31 mouse cellular contexts compared by ENCODE assay signal in the genomic region with DNA sequence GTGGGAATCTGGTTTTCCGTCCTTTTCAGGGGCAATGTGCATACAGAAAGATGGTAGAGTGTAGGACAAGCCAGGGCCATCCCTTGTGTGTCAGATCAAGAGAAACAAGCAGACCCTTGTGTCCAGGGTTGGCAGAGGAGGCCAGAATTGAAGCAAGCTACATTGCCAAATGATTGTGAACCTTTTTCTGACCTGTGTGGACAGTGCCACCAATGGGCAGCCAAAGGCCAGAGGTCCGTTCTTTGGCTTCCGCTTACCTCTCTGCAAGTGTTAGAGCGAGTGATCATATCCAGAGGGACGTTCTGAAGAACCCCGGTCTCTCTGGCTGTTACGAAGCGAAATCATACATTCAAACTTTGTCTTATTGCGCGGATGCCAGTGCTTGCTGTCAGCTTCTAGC.
"Had no signal": no experiment of that assay in that cellular context is flagged by ENCODE, and none has a peak within 500 bp of the region (broad histone marks: within the 10 kb centered on the region; RNA-seq: fewer than 3 reads in every experiment).

No protein-coding gene starts in this region.

- DNase-seq: left cerebral cortex, postnatal 4 days; liver; liver, embryonic 13.5 days; lung, adult 18-20 months; lung, adult 2 months; lung, embryonic 14.5 days; lung, postnatal 10 days; lung, postnatal 14 days; lung, postnatal 36 days; midbrain, embryonic 14.5 days had no signal

- H3K4me1 ChIP-seq: limb, embryonic 10.5 days; liver, embryonic 15.5 days; lung, embryonic 15.5 days; midbrain, embryonic 10.5 days; midbrain, embryonic 12.5 days; midbrain, embryonic 13.5 days; midbrain, embryonic 15.5 days; neural tube, embryonic 12.5 days had no signal

- H3K9me3 ChIP-seq: limb, embryonic 10.5 days; limb, embryonic 12.5 days; limb, embryonic 13.5 days; limb, embryonic 15.5 days; liver, embryonic 12.5 days; liver, embryonic 13.5 days; liver, embryonic 15.5 days; lung, embryonic 15.5 days; megakaryocyte, embryonic 14.5 days; midbrain, embryonic 10.5 days; midbrain, embryonic 12.5 days; midbrain, embryonic 13.5 days; midbrain, embryonic 15.5 days; neural tube, embryonic 12.5 days; neural tube, embryonic 13.5 days had no signal

- H3K4me3 ChIP-seq: limb, embryonic 10.5 days; limb, embryonic 12.5 days; limb, embryonic 13.5 days; limb, embryonic 15.5 days; liver, embryonic 12.5 days; liver, embryonic 13.5 days; liver, embryonic 15.5 days; lung, embryonic 15.5 days; megakaryocyte, embryonic 14.5 days; midbrain, embryonic 10.5 days; midbrain, embryonic 12.5 days; midbrain, embryonic 13.5 days; midbrain, embryonic 15.5 days; myocyte; neural tube, embryonic 12.5 days; neural tube, embryonic 13.5 days had no signal

- H3K9ac ChIP-seq: limb, embryonic 12.5 days; limb, embryonic 13.5 days; limb, embryonic 15.5 days; liver, embryonic 12.5 days; liver, embryonic 13.5 days; liver, embryonic 14.5 days; liver, embryonic 15.5 days; lung, embryonic 14.5 days; lung, embryonic 15.5 days; midbrain, embryonic 12.5 days; midbrain, embryonic 13.5 days; midbrain, embryonic 15.5 days; neural tube, embryonic 12.5 days; neural tube, embryonic 13.5 days had no signal

- H3K4me2 ChIP-seq: limb, embryonic 12.5 days; limb, embryonic 13.5 days; limb, embryonic 15.5 days; liver, embryonic 11.5 days; liver, embryonic 12.5 days; liver, embryonic 13.5 days; liver, embryonic 15.5 days; lung, embryonic 14.5 days; lung, embryonic 15.5 days; midbrain, embryonic 11.5 days; midbrain, embryonic 12.5 days; midbrain, embryonic 13.5 days; midbrain, embryonic 15.5 days; neural tube, embryonic 12.5 days; neural tube, embryonic 13.5 days had no signal

- H3K36me3 ChIP-seq: limb, embryonic 10.5 days; limb, embryonic 12.5 days; limb, embryonic 13.5 days; limb, embryonic 15.5 days; liver, embryonic 12.5 days; liver, embryonic 13.5 days; liver, embryonic 15.5 days; lung, embryonic 15.5 days; midbrain, embryonic 10.5 days; midbrain, embryonic 12.5 days; midbrain, embryonic 13.5 days; midbrain, embryonic 15.5 days; neural tube, embryonic 12.5 days; neural tube, embryonic 13.5 days had no signal

- H3K27me3 ChIP-seq: limb, embryonic 12.5 days; limb, embryonic 13.5 days; limb, embryonic 15.5 days; liver, embryonic 12.5 days; liver, embryonic 13.5 days; liver, embryonic 15.5 days; lung, embryonic 15.5 days; megakaryocyte, embryonic 14.5 days; midbrain, embryonic 12.5 days; midbrain, embryonic 13.5 days; midbrain, embryonic 15.5 days; neural tube, embryonic 12.5 days; neural tube, embryonic 13.5 days had no signal

- ATAC-seq: liver, embryonic 12.5 days; lung, postnatal 0 days; midbrain, embryonic 13.5 days; midbrain, embryonic 15.5 days; midbrain, embryonic 16.5 days had no signal

- H3K27ac ChIP-seq: limb, embryonic 10.5 days; limb, embryonic 12.5 days; limb, embryonic 13.5 days; limb, embryonic 15.5 days; liver, embryonic 12.5 days; liver, embryonic 13.5 days; liver, embryonic 14.5 days; liver, embryonic 15.5 days; lung, embryonic 15.5 days; macrophage; midbrain, embryonic 10.5 days; midbrain, embryonic 12.5 days; midbrain, embryonic 13.5 days; midbrain, embryonic 15.5 days; neural tube, embryonic 12.5 days; neural tube, embryonic 13.5 days had no signal
